Mouse (Mus musculus) spleen, adult 2 months (tissue): ENCODE measurements around the gene A630095E13Rik. TPM values are rescaled to one million over a fixed set of nuclear protein-coding genes. Genes with fewer than 3 reads are reported as not detected.
"Not testable (repeated sequence)": the region's sequence is repeated elsewhere in the genome, so short reads cannot be mapped to it uniquely, and the experiment has no call there.

Experiments used
- DNase-seq, 2 experiments: peaks; one replicate each; pipeline versions ENCODE4 v3.0.0 to v3.0.0-alpha.2; 2012 to 2021; ENCODE audit warnings: low spot score in 2 of 2, low read depth in 1 of 2
- H3K27ac ChIP-seq: fragments of 200-500 bp; 2 replicates; pipeline ENCODE4 v1.5.1; 2012; ENCODE audit warnings: low read length, inconsistent platforms; ENCODE audit not compliant: insufficient read depth
- H3K27me3 ChIP-seq: fragments of 200-500 bp; 2 replicates; pipeline ENCODE4 v1.6.1; 2012; ENCODE audit warnings: mild to moderate bottlenecking, moderate library complexity, low read length, inconsistent platforms; ENCODE audit not compliant: control insufficient read depth, insufficient read depth
- H3K36me3 ChIP-seq: fragments of 200-500 bp; 2 replicates; pipeline ENCODE4 v1.6.1; 2012; ENCODE audit warnings: mild to moderate bottlenecking, low read length, inconsistent platforms; ENCODE audit not compliant: control insufficient read depth, insufficient read depth
- H3K4me1 ChIP-seq: fragments of 200-500 bp; 2 replicates; pipeline ENCODE4 v1.6.1; 2011; ENCODE audit warnings: inconsistent platforms; ENCODE audit not compliant: control insufficient read depth, insufficient read depth, insufficient read length
- H3K4me3 ChIP-seq: fragments of 200-500 bp; 2 replicates; pipeline ENCODE4 v1.5.1; 2011; ENCODE audit warnings: mild to moderate bottlenecking, inconsistent platforms; ENCODE audit not compliant: insufficient read depth, insufficient read length; ENCODE audit errors: extremely low read depth
- CTCF ChIP-seq: fragments of 200-500 bp; IDR thresholded peaks from 2 replicates; pipeline ENCODE4 v1.5.1; 2011; ENCODE audit warnings: mild to moderate bottlenecking, inconsistent platforms; ENCODE audit not compliant: insufficient read depth, insufficient read length, insufficient replicate concordance; ENCODE audit errors: extremely low read depth
- POLR2A ChIP-seq: fragments of 200-500 bp; IDR thresholded peaks from 2 replicates; pipeline ENCODE4 v1.6.1; 2011; ENCODE audit warnings: low read depth, low read length, inconsistent platforms
- WGBS: fragments of 180-500 bp; shearing (Covaris S2); methylation state at CpG from one replicate; pipeline ENCODE4 v1.1.7; 2018; 5-methylcytosine and 5-hydroxymethylcytosine counted together
- polyA plus RNA-seq: library from polyadenylated mRNA; depleted of rRNA; stranded (reverse); fragments of >200 nt; gene quantifications from 2 replicates; pipeline ENCODE4 v1.2.3, GENCODE M21; 2012; rRNA removed

Gene A630095E13Rik
- not detected in 2 replicates for polyA plus RNA-seq

- H3K27me3 ChIP-seq, H3K4me3 ChIP-seq, H3K36me3 ChIP-seq, DNase-seq, H3K4me1 ChIP-seq, H3K27ac ChIP-seq: not testable (repeated sequence)
- WGBS = 56% methylated on average over 3 of the region's 3 CpGs
Observed at GRCm38 (mm10) chr9:36643276-36643675, at the start of gene A630095E13Rik. Gene A630095E13Rik, minus strand, starts transcription at chr9:36643376.

- TF ChIP-seq POLR2A (no peak), CTCF (no peak)
- Histone ChIP-seq H3K4me1 (no peaks in the 10 kb centered on the region), H3K27me3 (no peaks in the 10 kb centered on the region; the same call in 1 of the 2 replicates), H3K4me3 (no peak within 1 kb of the TSS), H3K36me3 (no peaks in the 10 kb centered on the region), H3K27ac (no peak within 1 kb of the TSS)
- WGBS = 73% methylated on average over 1 of the region's 1 CpGs
- DNase-seq = no peak
Observed at GRCm38 (mm10) chr9:36692920-36693319, 49.7 kb upstream of the A630095E13Rik start, which contains the start of gene Acrv1. Gene Acrv1, plus strand, starts transcription at chr9:36693220.

DNA sequence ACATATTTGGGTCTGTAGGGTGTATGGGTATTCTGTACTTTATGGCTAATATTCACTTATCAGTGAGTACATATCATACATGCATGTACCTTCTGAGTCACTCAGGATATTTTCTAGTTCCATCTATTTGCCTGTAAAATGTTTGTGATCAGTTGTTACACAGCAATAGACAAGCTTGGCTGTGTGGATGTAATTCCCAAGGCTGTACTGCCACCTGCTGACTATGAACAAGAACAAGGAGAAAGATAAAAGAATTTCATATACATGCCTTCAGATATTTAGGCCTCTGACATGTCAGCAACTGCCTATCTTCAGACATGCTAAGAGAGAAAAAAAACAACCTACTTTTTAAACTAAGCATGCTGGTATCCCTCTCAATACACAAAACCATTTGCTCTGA lies 44.2 kb upstream of the A630095E13Rik start:
- H3K4me1 ChIP-seq = no peaks in the 10 kb centered on the region
- DNase-seq = no peak
- no peaks in the 10 kb centered on the region for H3K36me3 ChIP-seq
- TF ChIP-seq CTCF (no peak), POLR2A (no peak)
- H3K27ac ChIP-seq = no peak overlapping the region
- H3K27me3 ChIP-seq = no peaks in the 10 kb centered on the region
- H3K4me3 ChIP-seq = no peak overlapping the region

- H3K36me3 ChIP-seq = no peaks in the 10 kb centered on the region
- no peaks in the 10 kb centered on the region for H3K27me3 ChIP-seq
- no peak overlapping the region for H3K4me3 ChIP-seq
- H3K4me1 ChIP-seq = no peaks in the 10 kb centered on the region
- 78% methylated on average over 2 of the region's 2 CpGs for WGBS
- DNase-seq = no peak
- no peak overlapping the region for H3K27ac ChIP-seq
- no peak for TF ChIP-seq POLR2A
- no peak for TF ChIP-seq CTCF
Observed at GRCm38 (mm10) chr9:36681424-36681823, 38.2 kb upstream of the A630095E13Rik start.

Other genes starting within 250 kb of the A630095E13Rik start
- not detected in 2 replicates for gene Gm7257, start 211.5 kb downstream of the A630095E13Rik start, polyA plus RNA-seq
- gene Gm9513, start 167.7 kb downstream of the A630095E13Rik start, polyA plus RNA-seq = not detected in 2 replicates
- not detected in 2 replicates for gene Gm5615, start 101.4 kb downstream of the A630095E13Rik start, polyA plus RNA-seq
- not detected in 2 replicates for gene Gm17689, start 60.7 kb downstream of the A630095E13Rik start, polyA plus RNA-seq
- gene Acrv1, start 49.8 kb upstream of the A630095E13Rik start, polyA plus RNA-seq = not detected in 2 replicates
- 0.44 and 0.46 TPM in 2 replicates for gene Chek1, start 83.7 kb upstream of the A630095E13Rik start, polyA plus RNA-seq
- gene Stt3a, start 124.3 kb upstream of the A630095E13Rik start, polyA plus RNA-seq = 91.7 and 110 TPM in 2 replicates
- gene Ei24, start 154.0 kb upstream of the A630095E13Rik start, polyA plus RNA-seq = 20.2 and 29.8 TPM in 2 replicates
- gene Fez1, start 178.5 kb upstream of the A630095E13Rik start, polyA plus RNA-seq = 0.19 and 0.20 TPM in 2 replicates